Mouse (Mus musculus) liver, embryonic 13.5 days (tissue): ENCODE measurements around the gene Pgc. TPM values are rescaled to one million over a fixed set of nuclear protein-coding genes. Genes with fewer than 3 reads are reported as not detected.
A peak's percentile ranks its signal among the peaks of the same experiment; 100 is the strongest.

ENCODE experiments used
- ATAC-seq: fragments of 200-750 bp; cut with Nextera tagmentation; 2 replicates; pipeline ENCODE4 v1.8.0; 2017; ENCODE audit warnings: low read depth, mild to moderate bottlenecking, moderate number of reproducible peaks, moderate library complexity
- DNase-seq: peaks from one replicate; pipeline ENCODE4 v3.0.0; 2022
- H3K27ac ChIP-seq: fragments of 300-500 bp; sonication (generic); 2 replicates; pipeline ENCODE4 v1.5.1; 2015; ENCODE audit warnings: moderate library complexity, mild to moderate bottlenecking, inconsistent platforms
- H3K27me3 ChIP-seq: fragments of 300-500 bp; sonication (generic); 2 replicates; pipeline ENCODE4 v1.6.1; 2015; ENCODE audit warnings: mild to moderate bottlenecking, inconsistent platforms
- H3K36me3 ChIP-seq: fragments of 300-500 bp; sonication (generic); 2 replicates; pipeline ENCODE4 v1.6.1; 2015; ENCODE audit warnings: mild to moderate bottlenecking, inconsistent platforms
- H3K4me1 ChIP-seq: fragments of 300-500 bp; sonication (generic); replicated peaks from 2 replicates; pipeline ENCODE4 v1.6.1; 2015; ENCODE audit warnings: inconsistent platforms
- H3K4me2 ChIP-seq: fragments of 300-500 bp; sonication (generic); 2 replicates; pipeline ENCODE4 v1.6.1; 2015; ENCODE audit warnings: inconsistent platforms, mild to moderate bottlenecking, moderate library complexity
- H3K4me3 ChIP-seq: fragments of 300-500 bp; sonication (generic); replicated peaks from 2 replicates; pipeline ENCODE4 v1.5.1; 2015; ENCODE audit warnings: mild to moderate bottlenecking, inconsistent platforms
- H3K9ac ChIP-seq: fragments of 300-500 bp; sonication (generic); 2 replicates; pipeline ENCODE4 v1.6.1; 2015; ENCODE audit warnings: mild to moderate bottlenecking, inconsistent platforms
- H3K9me3 ChIP-seq: fragments of 300-500 bp; sonication (generic); replicated peaks from 2 replicates; pipeline ENCODE4 v1.6.1; 2016; ENCODE audit warnings: inconsistent platforms
- WGBS: fragments of 180-500 bp; shearing (Covaris S2); methylation state at CpG from one replicate; pipeline ENCODE4 v1.1.7; 2015; ENCODE audit not compliant: insufficient replicate concordance; 5-methylcytosine and 5-hydroxymethylcytosine counted together
- polyA plus RNA-seq: library from polyadenylated mRNA; unstranded; fragments of >200 nt; fragmentation: Nextera tagmentation; extraction: Ambion mirVana; gene quantifications from 2 replicates; pipeline ENCODE4 v1.2.1, GENCODE M21; 2015

Pgc gene
- 0.08 TPM in 1 of 2 replicates, not detected in the other for polyA plus RNA-seq

DNA sequence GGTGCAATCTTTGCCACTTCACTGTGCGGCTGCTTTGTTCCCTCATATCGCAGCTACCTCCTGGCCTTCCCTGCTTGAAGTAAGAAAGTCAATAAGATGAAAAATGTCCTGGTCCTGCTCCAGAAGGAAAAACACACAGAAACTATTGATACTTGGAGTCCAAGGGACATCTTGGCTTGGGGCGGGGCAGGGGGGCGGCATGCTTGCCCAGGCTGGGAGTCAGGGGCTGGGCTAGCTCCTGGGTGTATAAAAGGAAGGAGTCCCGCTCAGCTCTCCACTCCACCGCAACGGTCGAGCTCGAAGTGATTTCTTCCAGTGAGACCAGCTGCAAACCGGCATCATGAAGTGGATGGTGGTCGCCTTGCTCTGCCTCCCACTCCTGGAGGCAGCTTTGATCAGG, at the start of gene Pgc:
Gene Pgc, plus strand, starts transcription at position 277 of the 400 bp plus-strand sequence.
- ATAC-seq, result no peak
- WGBS, result 64% methylated on average over 11 of the region's 11 CpGs
- Histone ChIP-seq H3K27me3 (peaks cover 6% of the 10 kb centered on the region; the same call in 1 of the 2 replicates), H3K9me3 (no peaks in the 10 kb centered on the region), H3K4me3 (no peak within 1 kb of the TSS), H3K4me2 (no peak within 1 kb of the TSS), H3K9ac (no peak within 1 kb of the TSS), H3K27ac (no peak within 1 kb of the TSS), H3K36me3 (no peaks in the 10 kb centered on the region), H3K4me1 (no peaks in the 10 kb centered on the region)
- DNase-seq, result no peak

DNA sequence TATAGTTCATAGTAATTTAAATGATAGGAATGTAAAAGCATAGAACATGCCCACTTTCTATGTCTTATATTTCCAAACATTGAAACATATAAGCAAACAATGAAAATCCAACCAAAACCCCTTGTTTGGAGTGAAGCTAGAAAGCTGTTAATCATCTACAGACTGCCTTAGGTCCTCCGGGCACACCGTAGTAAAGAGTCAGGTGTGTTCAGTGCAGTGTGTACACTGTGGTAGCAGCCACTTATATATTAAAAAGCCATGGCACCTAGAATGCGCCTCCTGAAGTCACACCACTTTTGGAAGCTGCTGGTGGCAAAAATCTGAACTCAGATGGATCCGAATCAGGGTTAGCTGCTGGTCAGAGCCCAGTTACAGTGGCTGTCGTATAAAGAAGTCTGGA, 48.4 kb upstream of the Pgc start:
- H3K27ac ChIP-seq, result no peak overlapping the region
- H3K4me1 ChIP-seq, result peaks cover 7% of the 10 kb centered on the region
- no peak overlapping the region for H3K4me2 ChIP-seq
- H3K9me3 ChIP-seq, result no peaks in the 10 kb centered on the region
- no peak for DNase-seq
- no peak overlapping the region for H3K4me3 ChIP-seq
- no peak overlapping the region for H3K9ac ChIP-seq
- peaks cover 74% of the 10 kb centered on the region for H3K36me3 ChIP-seq
- WGBS, result 86% methylated on average over 5 of the region's 5 CpGs
- peaks cover 3% of the 10 kb centered on the region for H3K27me3 ChIP-seq
- ATAC-seq, result no peak

DNA sequence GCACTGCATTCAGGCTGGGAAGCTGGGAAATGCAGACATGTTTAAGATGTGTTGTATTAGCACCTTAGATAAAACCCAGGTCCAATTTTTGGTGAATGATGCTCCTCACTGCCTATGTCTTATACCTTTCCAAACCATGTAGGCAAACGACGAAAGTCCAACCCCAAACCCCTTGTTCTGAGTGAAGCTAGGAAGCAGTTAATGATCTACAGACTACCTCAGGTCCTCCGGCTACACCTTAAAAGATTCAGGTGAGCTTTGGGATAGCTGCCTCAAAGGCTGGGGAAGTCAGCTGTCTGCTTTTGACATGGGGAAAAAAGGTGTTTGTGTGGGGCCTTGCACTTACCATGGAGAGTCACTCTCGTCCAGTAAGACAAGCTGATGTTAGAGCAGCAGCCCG, 47.9 kb upstream of the Pgc start:
- Histone ChIP-seq H3K4me1 (peaks cover 7% of the 10 kb centered on the region), H3K27ac (no peak overlapping the region), H3K9ac (no peak overlapping the region), H3K27me3 (no peaks in the 10 kb centered on the region), H3K36me3 (peaks cover 77% of the 10 kb centered on the region), H3K4me2 (no peak overlapping the region), H3K9me3 (no peaks in the 10 kb centered on the region), H3K4me3 (no peak overlapping the region)
- no peak for ATAC-seq
- no peak for DNase-seq
- WGBS, result 79% methylated on average over 5 of the region's 5 CpGs

DNA sequence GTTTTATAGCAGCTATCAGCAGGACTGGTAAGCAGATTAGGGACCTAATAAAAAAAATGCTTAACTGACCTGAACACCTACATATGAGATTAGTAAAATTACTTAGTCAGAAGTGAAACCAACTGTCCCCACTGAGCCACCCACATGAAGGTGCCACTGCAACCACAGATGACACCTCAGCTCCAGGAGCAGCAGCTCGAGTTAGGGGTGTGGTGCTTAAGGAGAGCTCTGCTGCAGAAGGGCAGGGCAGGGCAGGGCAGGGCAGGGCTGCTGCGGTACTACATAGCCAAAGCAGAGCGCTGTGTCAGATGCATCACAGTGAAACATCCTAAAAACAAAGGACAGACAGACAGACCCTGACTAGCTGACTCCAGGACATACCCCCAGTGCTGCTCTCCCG, 43.8 kb upstream of the Pgc start:
- Histone ChIP-seq H3K9me3 (no peaks in the 10 kb centered on the region), H3K27me3 (no peaks in the 10 kb centered on the region), H3K36me3 (peaks cover 77% of the 10 kb centered on the region), H3K9ac (no peak overlapping the region), H3K27ac (no peak overlapping the region), H3K4me3 (no peak overlapping the region), H3K4me2 (no peak overlapping the region), H3K4me1 (peaks cover 27% of the 10 kb centered on the region)
- no peak for ATAC-seq
- 54% methylated on average over 4 of the region's 4 CpGs for WGBS
- no peak for DNase-seq

DNA sequence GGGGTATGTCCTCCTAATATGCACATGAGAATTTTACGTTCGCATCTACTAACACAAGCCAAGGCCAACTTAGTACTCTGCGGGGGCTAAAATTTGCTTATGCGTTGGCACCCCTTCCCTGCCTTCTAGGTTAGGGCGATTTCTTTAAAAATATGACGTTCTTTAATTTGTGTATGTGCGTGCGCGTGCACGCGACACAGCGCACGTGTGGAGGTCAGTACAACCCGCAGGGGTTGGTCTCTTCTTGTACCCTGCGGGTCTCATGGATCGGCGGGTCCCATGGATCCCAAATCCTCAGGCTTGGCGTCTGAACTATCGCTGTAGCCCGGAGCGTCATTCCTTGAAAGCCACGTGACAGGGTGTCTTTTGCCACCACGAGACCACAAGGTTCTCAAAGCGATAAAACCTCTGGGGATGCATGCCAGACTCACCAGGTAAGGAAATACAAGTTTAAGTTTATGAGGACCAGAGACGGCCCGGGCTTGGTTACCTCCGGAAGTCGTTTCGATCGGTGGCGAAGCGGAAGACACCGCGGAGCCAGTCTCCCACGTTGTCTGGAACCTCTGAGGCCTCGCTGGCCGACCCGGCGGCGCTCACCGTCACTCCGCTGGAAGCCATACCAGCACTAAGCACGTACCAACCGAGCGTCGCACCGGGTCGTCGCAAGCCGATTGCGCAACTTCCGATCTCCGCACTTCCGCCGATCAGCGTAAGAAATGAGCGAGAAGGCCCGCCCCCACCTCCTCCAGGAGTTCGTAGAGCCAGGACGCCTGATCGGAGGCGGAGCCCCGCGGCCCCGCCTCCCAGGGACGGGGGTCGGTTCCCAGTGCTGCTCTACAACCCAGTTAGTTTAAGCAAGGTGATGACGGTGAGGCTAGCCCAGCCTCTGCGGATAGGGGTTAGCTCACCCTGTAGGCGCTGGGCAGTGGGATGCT, 39.0 kb upstream of the Pgc start:
- H3K27me3 ChIP-seq, result peaks cover 20% of the 10 kb centered on the region
- peak overlapping the region; percentile 98 for H3K4me2 ChIP-seq
- peak overlapping the region; percentile 80 for H3K9ac ChIP-seq
- peaks cover 35% of the 10 kb centered on the region for H3K36me3 ChIP-seq
- H3K27ac ChIP-seq, result peak overlapping the region; percentile 69
- H3K4me3 ChIP-seq, result peak overlapping the region; percentile 72
- WGBS, result under 1% methylated on average over 70 of the region's 70 CpGs
- peaks cover 43% of the 10 kb centered on the region for H3K4me1 ChIP-seq
- DNase-seq (peak; percentile 90), ATAC-seq (peak; percentile 82)
- no peaks in the 10 kb centered on the region for H3K9me3 ChIP-seq

DNA sequence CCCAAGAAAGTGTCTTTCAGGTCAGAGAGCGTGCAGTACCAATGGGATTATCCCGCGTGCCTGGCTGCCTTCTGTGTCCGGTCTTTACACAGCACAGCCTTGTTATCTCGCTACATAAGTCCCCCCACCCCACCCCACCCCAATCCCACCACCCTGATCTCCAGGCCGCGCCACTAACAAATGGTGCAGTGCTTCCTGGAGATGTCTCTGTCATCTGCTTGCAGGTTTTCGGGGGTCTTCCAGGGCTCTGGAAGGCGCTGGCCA, 38.4 kb upstream of the Pgc start, which contains the start of gene Tomm6:
Gene Tomm6, minus strand, starts transcription at position 43 of the 264 bp plus-strand sequence.
- DNase-seq (no peak), ATAC-seq (no peak)
- peak within 1 kb of the TSS; percentile 98 for H3K4me2 ChIP-seq
- peaks cover 30% of the 10 kb centered on the region for H3K36me3 ChIP-seq
- peak within 1 kb of the TSS; percentile 72 for H3K4me3 ChIP-seq
- peak within 1 kb of the TSS; percentile 69 for H3K27ac ChIP-seq
- peaks cover 39% of the 10 kb centered on the region for H3K4me1 ChIP-seq
- H3K9ac ChIP-seq, result peak within 1 kb of the TSS; percentile 80
- H3K27me3 ChIP-seq, result peaks cover 24% of the 10 kb centered on the region
- no peaks in the 10 kb centered on the region for H3K9me3 ChIP-seq
- 0% methylated on average over 9 of the region's 9 CpGs for WGBS

DNA sequence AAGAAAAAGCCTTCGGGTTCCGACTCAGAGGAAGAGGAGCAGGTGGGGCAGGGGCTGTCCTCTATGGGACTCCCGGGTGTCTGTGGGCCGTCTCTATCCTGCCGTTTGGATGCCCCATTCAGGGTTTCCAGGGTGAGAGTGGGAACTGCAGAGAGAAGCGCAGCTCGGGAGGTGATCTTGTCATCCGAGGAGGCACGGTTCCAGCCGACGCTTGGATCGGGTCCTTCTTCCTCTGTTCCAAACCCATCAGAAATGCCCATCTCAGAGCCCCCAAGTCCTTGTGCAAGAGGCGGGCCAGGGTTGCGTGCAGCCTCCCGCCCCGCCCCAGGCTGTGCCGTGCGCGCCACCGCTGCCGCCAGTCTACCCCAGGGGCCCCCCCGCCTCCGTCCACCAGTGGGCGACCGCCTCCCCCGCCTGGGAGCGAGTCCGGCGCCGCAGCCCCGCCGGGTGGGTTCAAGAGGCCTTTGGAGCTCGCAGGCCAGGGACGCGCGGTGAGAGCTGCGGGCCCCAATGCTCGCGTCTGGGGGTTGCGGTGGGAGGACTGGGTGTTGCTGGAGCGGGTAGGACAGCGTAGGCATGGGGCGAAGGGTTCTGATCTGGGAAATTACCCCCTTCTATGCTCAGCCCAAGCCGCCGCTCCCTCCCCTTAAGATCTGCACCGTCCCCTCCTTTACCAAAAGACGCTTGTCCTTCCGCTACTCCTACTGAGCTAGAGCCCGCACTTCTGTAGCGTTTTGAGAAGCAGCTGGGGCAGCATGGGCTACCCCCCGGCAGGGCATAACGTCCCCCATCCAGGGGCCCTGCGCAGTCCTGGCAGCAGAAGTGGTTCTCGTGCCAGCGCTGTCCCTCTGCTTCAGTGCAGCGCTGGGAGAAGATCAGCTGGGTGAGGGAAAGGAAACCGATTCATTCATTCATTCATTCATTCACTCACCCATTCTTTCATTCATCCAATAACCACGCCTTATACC, 37.8 kb upstream of the Pgc start, which contains the start of gene Frs3:
Gene Frs3, plus strand, starts transcription at position 423 of the 968 bp plus-strand sequence.
- Histone ChIP-seq H3K27ac (peak within 1 kb of the TSS; percentile 69), H3K9me3 (no peaks in the 10 kb centered on the region), H3K36me3 (peaks cover 23% of the 10 kb centered on the region), H3K4me3 (peak within 1 kb of the TSS; percentile 72), H3K4me1 (peaks cover 43% of the 10 kb centered on the region), H3K27me3 (peaks cover 30% of the 10 kb centered on the region), H3K4me2 (peak within 1 kb of the TSS; percentile 98), H3K9ac (peak within 1 kb of the TSS; percentile 80)
- DNase-seq, result peak; percentile 68
- ATAC-seq, result peak; percentile 65
- 2% methylated on average over 58 of the region's 58 CpGs for WGBS

DNA sequence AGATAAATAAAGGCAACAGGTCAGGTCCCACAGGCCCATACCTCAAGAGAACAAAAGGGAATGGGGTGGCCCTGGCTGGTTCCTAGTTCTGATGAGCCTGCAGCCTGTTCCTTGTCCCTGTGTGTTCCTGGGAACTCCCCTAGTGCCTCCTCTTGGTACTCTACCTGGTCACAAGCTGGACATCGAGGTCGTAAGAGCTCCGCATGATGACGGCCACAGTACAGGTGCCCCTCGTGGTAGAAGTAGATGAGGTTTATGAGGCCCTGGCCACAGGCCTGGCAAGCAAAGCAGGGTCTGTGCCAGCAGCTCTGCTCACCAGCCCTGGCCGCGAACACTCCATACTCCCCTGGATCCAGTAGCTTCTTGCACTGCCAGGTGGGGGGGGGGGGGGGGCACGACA, 36.7 kb upstream of the Pgc start:
- peaks cover 13% of the 10 kb centered on the region for H3K36me3 ChIP-seq
- no peaks in the 10 kb centered on the region for H3K9me3 ChIP-seq
- peak overlapping the region; percentile 98; the same call in 1 of the 2 replicates for H3K4me2 ChIP-seq
- peaks cover 52% of the 10 kb centered on the region for H3K4me1 ChIP-seq
- peaks cover 35% of the 10 kb centered on the region for H3K27me3 ChIP-seq
- 81% methylated on average over 8 of the region's 8 CpGs for WGBS
- DNase-seq (no peak), ATAC-seq (no peak)
- H3K27ac ChIP-seq, result no peak overlapping the region
- no peak overlapping the region for H3K9ac ChIP-seq
- H3K4me3 ChIP-seq, result no peak overlapping the region

DNA sequence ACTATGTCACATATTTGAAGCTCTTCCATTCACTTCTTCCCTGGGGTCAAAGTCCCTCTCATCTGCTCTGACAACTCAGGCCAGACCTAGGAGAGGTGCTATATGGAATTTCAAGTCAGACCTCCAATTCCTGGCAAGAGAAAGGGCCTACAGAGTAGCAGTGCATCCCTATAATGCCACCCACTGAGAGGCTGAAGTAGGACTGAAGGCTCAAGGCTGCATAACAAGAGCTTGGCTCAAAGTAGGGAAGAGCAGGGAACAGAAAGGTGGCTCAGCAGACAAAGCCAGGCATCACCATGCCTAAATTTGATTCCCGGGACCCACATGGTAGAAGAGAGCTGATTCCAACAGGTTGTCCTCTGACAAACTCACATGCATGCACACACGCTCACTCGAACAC, 35.0 kb upstream of the Pgc start:
- ATAC-seq, result no peak
- Histone ChIP-seq H3K4me3 (no peak overlapping the region), H3K9me3 (no peaks in the 10 kb centered on the region), H3K27me3 (peaks cover 53% of the 10 kb centered on the region), H3K9ac (no peak overlapping the region), H3K36me3 (no peaks in the 10 kb centered on the region), H3K4me1 (peaks cover 51% of the 10 kb centered on the region), H3K27ac (no peak overlapping the region), H3K4me2 (no peak overlapping the region)
- WGBS, result 77% methylated on average over 3 of the region's 3 CpGs
- DNase-seq, result no peak

DNA sequence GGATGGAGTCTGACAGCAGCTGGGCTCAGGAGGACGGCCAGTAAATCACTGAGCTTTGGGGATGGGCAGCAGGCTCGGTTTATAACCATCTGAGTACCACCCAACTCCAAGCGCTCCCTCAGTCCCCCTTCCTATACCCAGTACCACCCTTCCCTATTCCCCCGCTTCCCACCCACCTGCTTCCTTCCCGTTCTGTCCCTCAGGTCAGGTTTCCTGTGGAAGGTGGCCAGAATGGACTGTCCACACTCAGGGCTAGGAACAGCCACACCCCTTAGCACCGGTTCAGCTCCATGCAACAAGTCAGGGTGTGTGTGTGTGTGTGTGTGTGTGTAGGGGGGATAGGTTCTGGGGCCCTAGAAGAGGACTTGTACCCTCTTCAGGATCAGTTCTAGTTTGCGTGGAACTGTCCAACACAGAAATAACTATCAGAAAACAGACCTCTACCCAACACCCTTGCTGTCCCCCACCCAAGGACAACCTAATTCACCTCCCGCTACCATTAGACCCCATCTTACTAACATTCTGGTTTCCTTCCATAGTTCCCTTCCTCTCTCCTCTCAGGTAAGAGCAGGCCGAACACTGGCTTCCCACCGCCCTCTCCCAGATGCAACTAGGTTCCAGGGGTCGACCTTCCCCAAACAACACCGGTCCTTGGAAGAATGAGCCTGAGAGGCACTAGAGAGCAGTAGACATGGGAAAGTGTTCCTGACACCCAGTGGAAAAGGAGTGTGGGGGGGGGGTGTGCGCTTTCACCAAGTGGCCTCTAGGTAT, 32.8 kb upstream of the Pgc start:
- ATAC-seq (no peak), DNase-seq (no peak)
- peak overlapping the region; percentile 91 for H3K4me2 ChIP-seq
- H3K4me1 ChIP-seq, result peaks cover 42% of the 10 kb centered on the region
- H3K36me3 ChIP-seq, result no peaks in the 10 kb centered on the region
- 43% methylated on average over 13 of the region's 13 CpGs for WGBS
- peak overlapping the region; percentile 64 for H3K9ac ChIP-seq
- no peak overlapping the region for H3K27ac ChIP-seq
- no peaks in the 10 kb centered on the region for H3K9me3 ChIP-seq
- H3K4me3 ChIP-seq, result peak overlapping the region; percentile 69
- H3K27me3 ChIP-seq, result peaks cover 69% of the 10 kb centered on the region

DNA sequence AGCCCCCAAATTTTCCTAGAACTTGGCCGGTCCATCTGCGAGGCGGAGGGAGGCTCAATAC, 32.4 kb upstream of the Pgc start, which contains the start of gene Gm21981:
Gene Gm21981, minus strand, starts transcription at position 14 of the 61 bp plus-strand sequence.
- DNase-seq, result no peak
- Histone ChIP-seq H3K9me3 (no peaks in the 10 kb centered on the region), H3K27ac (peak within 1 kb of the TSS; percentile 29; the same call in 1 of the 2 replicates), H3K27me3 (peaks cover 69% of the 10 kb centered on the region), H3K4me2 (peak within 1 kb of the TSS; percentile 91), H3K9ac (peak within 1 kb of the TSS; percentile 73), H3K36me3 (no peaks in the 10 kb centered on the region), H3K4me1 (peaks cover 40% of the 10 kb centered on the region), H3K4me3 (peak within 1 kb of the TSS; percentile 69)
- no peak for ATAC-seq
- WGBS, result 3% methylated on average over 3 of the region's 3 CpGs
